Mouse (Mus musculus): Measurements from ENCODE around the gene Arl6ip4. TPM values are rescaled to one million over a fixed set of nuclear protein-coding genes. Genes with fewer than 3 reads are reported as not detected.

The Arl6ip4 gene
- polyA plus RNA-seq, 1 experiment from 2014 or later, result 81.1 TPM

DNA sequence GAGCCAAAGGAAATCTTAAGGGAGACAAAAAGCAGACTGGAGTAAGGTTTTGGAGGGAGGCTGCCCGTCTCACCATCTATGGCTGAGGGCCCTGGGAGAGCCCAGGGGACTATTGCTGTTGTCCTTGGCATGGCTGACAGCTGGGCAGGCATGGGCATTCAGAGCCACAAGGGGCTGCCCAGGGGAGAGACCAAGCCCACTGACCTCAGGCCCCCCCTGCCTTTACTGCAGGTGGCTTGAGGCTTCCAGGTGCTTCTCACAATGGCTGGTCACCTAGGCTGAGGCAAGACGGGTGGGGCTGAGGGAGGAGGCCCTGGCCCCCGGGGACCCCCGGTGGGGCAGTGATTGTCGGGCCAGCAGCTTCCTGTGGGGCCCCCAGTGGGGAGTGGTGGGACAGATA, 3.3 kb downstream of the Arl6ip4 start:
- Histone ChIP-seq H3K4me1 (ENCODE audit: control insufficient read depth, insufficient read depth, low read depth, low read length) (peaks cover 16% of the 10 kb centered on the region), H3K9ac (ENCODE audit: low read depth, low read length) (no peak overlapping the region), H3K9me3 (ENCODE audit: control insufficient read depth, low read length) (no peaks in the 10 kb centered on the region), H3K36me3 (ENCODE audit: control insufficient read depth, insufficient read depth, low read length) (peaks cover 37% of the 10 kb centered on the region), H3K27me3 (replicated peaks; ENCODE audit: control insufficient read depth, insufficient read depth, low read length) (no peaks in the 10 kb centered on the region), H3K27ac (ENCODE audit: low read depth, low read length) (no peak overlapping the region), H3K4me3 (ENCODE audit: low read length) (no peak overlapping the region), H3K4me2 (ENCODE audit: low read length) (no peak overlapping the region)
- 85% methylated on average over 5 of the region's 5 CpGs for WGBS
- ATAC-seq, result no peak

DNA sequence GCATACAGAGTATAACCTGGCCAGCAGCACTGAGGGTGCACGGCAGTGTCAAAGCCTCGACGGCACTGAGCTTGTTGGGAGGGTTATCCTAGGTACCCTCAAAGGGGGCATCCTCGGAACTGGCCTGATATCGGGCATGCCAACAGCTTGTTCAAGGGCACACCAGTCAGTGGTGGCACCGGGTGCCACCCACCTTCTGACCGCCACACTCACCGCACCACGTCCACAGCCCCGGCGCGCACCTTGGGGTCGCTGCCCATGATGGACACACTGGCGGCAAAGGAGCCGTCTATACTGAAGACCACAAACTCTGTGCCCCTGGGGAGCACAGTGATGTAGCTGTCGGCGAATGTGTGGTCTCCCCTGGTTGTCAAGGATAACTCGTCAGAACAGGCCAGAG, 6.5 kb downstream of the Arl6ip4 start:
- Histone ChIP-seq H3K9ac (ENCODE audit: low read depth, low read length) (no peak overlapping the region), H3K9me3 (ENCODE audit: control insufficient read depth, low read length) (no peaks in the 10 kb centered on the region), H3K27ac (ENCODE audit: low read depth, low read length) (no peak overlapping the region), H3K4me3 (ENCODE audit: low read length) (no peak overlapping the region), H3K36me3 (ENCODE audit: control insufficient read depth, insufficient read depth, low read length) (peaks cover 40% of the 10 kb centered on the region), H3K27me3 (replicated peaks; ENCODE audit: control insufficient read depth, insufficient read depth, low read length) (no peaks in the 10 kb centered on the region), H3K4me1 (ENCODE audit: control insufficient read depth, insufficient read depth, low read depth, low read length) (peaks cover 2% of the 10 kb centered on the region), H3K4me2 (ENCODE audit: low read length) (no peak overlapping the region)
- WGBS, result 88% methylated on average over 18 of the region's 18 CpGs
- no peak for ATAC-seq

DNA sequence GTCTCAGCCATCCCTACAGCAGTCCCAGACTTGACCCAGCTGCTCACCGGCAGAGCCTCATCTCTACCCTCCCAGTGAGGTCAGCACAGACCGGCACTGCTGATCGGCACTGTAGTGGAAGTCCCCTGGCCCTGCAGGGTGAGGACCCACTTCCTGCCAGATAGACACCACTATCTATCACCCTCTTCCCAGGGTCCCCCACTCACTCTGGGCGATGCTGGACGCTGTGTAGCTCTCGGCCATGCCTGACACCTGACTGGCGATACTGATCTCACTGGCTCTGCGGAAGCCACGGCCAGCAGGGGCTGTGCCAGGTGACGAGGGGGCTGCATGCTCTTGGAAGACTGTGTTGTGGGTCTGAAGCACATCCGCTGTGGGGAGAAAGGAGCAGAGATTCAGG, 9.2 kb downstream of the Arl6ip4 start:
- Histone ChIP-seq H3K9ac (ENCODE audit: low read depth, low read length) (no peak overlapping the region), H3K4me2 (ENCODE audit: low read length) (no peak overlapping the region), H3K9me3 (ENCODE audit: control insufficient read depth, low read length) (no peaks in the 10 kb centered on the region), H3K27ac (ENCODE audit: low read depth, low read length) (no peak overlapping the region), H3K36me3 (ENCODE audit: control insufficient read depth, insufficient read depth, low read length) (peaks cover 50% of the 10 kb centered on the region), H3K4me1 (ENCODE audit: control insufficient read depth, insufficient read depth, low read depth, low read length) (no peaks in the 10 kb centered on the region), H3K4me3 (ENCODE audit: low read length) (no peak overlapping the region), H3K27me3 (replicated peaks; ENCODE audit: control insufficient read depth, insufficient read depth, low read length) (no peaks in the 10 kb centered on the region)
- no peak for ATAC-seq
- WGBS, result 89% methylated on average over 11 of the region's 11 CpGs

DNA sequence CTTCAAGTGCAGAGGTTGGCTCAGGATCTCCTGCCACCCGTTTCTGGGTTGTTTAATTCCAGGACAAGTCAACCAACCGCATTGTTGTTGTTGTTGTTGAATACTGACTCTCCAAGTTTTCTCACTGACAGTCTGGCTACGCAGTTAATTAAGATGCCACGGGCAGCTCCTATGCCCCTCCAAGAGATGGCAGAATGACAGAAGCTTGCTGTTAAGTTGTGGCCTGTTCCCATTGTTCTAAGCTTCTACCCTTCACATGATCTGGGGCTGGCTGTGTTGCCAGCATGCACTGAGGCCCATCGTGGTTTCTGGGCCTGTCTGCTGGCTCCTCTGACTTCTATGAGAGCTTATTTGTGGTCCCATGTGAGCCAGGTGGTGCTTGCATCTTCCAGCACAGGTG, 18.4 kb downstream of the Arl6ip4 start:
- no peaks in the 10 kb centered on the region for H3K9me3 ChIP-seq (ENCODE audit: control insufficient read depth, low read length)
- no peaks in the 10 kb centered on the region for H3K27me3 ChIP-seq (replicated peaks; ENCODE audit: control insufficient read depth, insufficient read depth, low read length)
- ATAC-seq, result peak; percentile 37; the same call in 1 of the 2 replicates
- H3K4me2 ChIP-seq (ENCODE audit: low read length), result no peak overlapping the region
- H3K9ac ChIP-seq (ENCODE audit: low read depth, low read length), result no peak overlapping the region
- peaks cover 24% of the 10 kb centered on the region for H3K36me3 ChIP-seq (ENCODE audit: control insufficient read depth, insufficient read depth, low read length)
- H3K4me3 ChIP-seq (ENCODE audit: low read length), result no peak overlapping the region
- H3K4me1 ChIP-seq (ENCODE audit: control insufficient read depth, insufficient read depth, low read depth, low read length), result no peaks in the 10 kb centered on the region; the same call in 1 of the 2 replicates
- 74% methylated on average over 5 of the region's 5 CpGs for WGBS
- no peak overlapping the region for H3K27ac ChIP-seq (ENCODE audit: low read depth, low read length)

DNA sequence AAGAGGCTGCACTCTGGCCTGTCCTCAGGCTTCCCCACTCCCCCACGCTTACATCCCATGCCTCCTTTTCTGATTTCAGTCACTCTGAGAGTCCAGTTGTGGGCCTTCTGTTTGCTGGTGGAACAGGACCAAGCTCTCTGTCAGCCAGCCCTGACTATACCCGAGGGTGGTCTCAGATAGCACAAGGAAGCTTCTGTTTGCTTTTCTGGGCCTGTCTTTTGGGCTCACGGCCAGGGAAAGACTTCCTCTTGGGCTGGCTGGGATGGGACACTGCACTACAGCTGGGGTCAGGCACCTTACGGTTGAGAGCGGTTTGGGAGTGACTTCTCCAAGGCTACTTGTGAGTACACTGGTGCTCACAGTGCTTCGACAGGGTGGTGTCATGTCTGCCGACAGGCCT, 22.2 kb downstream of the Arl6ip4 start:
- H3K36me3 ChIP-seq (ENCODE audit: control insufficient read depth, insufficient read depth, low read length), result peaks cover 24% of the 10 kb centered on the region
- H3K9me3 ChIP-seq (ENCODE audit: control insufficient read depth, low read length), result no peaks in the 10 kb centered on the region
- H3K27ac ChIP-seq (ENCODE audit: low read depth, low read length), result no peak overlapping the region
- WGBS, result 71% methylated on average over 7 of the region's 7 CpGs
- H3K9ac ChIP-seq (ENCODE audit: low read depth, low read length), result no peak overlapping the region
- no peak overlapping the region for H3K4me3 ChIP-seq (ENCODE audit: low read length)
- peak; percentile 60 for ATAC-seq
- H3K4me1 ChIP-seq (ENCODE audit: control insufficient read depth, insufficient read depth, low read depth, low read length), result no peaks in the 10 kb centered on the region; the same call in 1 of the 2 replicates
- H3K4me2 ChIP-seq (ENCODE audit: low read length), result no peak overlapping the region
- H3K27me3 ChIP-seq (replicated peaks; ENCODE audit: control insufficient read depth, insufficient read depth, low read length), result no peaks in the 10 kb centered on the region

DNA sequence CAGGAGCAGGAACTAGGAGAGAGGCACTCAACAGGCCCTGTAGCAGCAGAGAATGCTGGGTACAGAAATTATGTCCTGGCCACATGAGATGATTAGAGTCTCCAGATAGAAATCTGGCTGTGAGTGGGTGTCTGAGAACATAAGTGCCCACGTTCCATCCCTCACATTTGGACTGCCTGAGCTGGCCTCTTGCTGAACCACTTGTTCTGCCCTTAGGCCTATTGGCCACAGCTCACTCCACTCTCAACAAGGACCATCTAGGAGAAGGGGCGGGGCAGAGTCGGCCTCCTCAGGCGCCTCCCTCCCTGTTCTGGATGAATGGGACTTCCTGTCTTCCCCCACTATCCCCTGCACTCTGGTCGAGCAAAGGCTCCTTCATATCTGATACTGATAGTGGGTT, 33.1 kb downstream of the Arl6ip4 start:
- Histone ChIP-seq H3K4me1 (ENCODE audit: control insufficient read depth, insufficient read depth, low read depth, low read length) (no peaks in the 10 kb centered on the region), H3K9ac (ENCODE audit: low read depth, low read length) (no peak overlapping the region), H3K27me3 (replicated peaks; ENCODE audit: control insufficient read depth, insufficient read depth, low read length) (no peaks in the 10 kb centered on the region), H3K4me2 (ENCODE audit: low read length) (no peak overlapping the region), H3K4me3 (ENCODE audit: low read length) (no peak overlapping the region), H3K9me3 (ENCODE audit: control insufficient read depth, low read length) (no peaks in the 10 kb centered on the region), H3K36me3 (ENCODE audit: control insufficient read depth, insufficient read depth, low read length) (peaks cover 15% of the 10 kb centered on the region), H3K27ac (ENCODE audit: low read depth, low read length) (no peak overlapping the region)
- 67% methylated on average over 5 of the region's 5 CpGs for WGBS
- no peak for ATAC-seq

DNA sequence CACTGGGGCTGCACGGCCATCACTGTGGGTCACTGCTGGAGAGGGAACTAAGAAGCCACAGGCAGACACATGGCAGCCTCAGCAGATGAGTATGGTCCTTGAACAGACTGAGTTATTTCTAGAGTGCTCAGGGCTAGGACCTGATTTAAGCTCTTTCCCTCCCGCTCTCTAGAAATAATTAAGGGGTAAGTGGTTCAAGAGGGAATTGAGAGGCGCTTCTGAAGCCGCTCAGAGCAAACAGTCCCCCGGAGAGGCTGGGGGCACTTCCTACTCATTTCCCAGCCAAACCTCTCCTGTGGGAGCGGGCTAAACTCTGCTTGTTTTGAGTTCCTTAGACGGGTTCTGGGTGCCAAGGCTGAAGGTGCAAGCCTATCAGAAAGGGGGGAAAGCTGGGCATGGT, 35.0 kb downstream of the Arl6ip4 start:
- 82% methylated on average over 7 of the region's 7 CpGs for WGBS
- Histone ChIP-seq H3K4me1 (ENCODE audit: control insufficient read depth, insufficient read depth, low read depth, low read length) (no peaks in the 10 kb centered on the region), H3K9me3 (ENCODE audit: control insufficient read depth, low read length) (no peaks in the 10 kb centered on the region), H3K4me3 (ENCODE audit: low read length) (no peak overlapping the region), H3K4me2 (ENCODE audit: low read length) (no peak overlapping the region), H3K27ac (ENCODE audit: low read depth, low read length) (no peak overlapping the region), H3K36me3 (ENCODE audit: control insufficient read depth, insufficient read depth, low read length) (peaks cover 15% of the 10 kb centered on the region), H3K9ac (ENCODE audit: low read depth, low read length) (no peak overlapping the region), H3K27me3 (replicated peaks; ENCODE audit: control insufficient read depth, insufficient read depth, low read length) (no peaks in the 10 kb centered on the region)
- no peak for ATAC-seq

DNA sequence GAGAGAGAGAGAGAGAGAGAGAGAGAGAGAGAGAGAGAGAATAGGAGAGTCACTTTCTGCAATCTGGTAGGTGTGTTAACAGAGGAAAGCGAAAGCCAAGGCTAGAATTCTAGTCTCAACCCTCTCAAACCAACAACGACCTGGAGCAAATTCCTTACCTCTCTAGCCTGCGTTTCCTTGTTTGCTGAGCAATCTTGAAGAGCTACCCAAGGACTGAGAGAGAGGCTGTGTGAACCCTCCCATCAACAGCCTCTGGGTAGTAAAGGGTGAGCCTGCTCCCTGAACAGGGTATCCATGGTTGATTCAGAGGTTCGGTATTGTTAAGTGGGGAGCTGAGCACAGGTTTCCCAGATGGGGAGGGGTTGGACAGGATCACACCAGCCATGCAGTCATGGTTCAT, 36.8 kb downstream of the Arl6ip4 start:
- Histone ChIP-seq H3K4me2 (ENCODE audit: low read length) (no peak overlapping the region), H3K27me3 (replicated peaks; ENCODE audit: control insufficient read depth, insufficient read depth, low read length) (no peaks in the 10 kb centered on the region), H3K4me1 (ENCODE audit: control insufficient read depth, insufficient read depth, low read depth, low read length) (no peaks in the 10 kb centered on the region), H3K9ac (ENCODE audit: low read depth, low read length) (no peak overlapping the region), H3K27ac (ENCODE audit: low read depth, low read length) (no peak overlapping the region), H3K36me3 (ENCODE audit: control insufficient read depth, insufficient read depth, low read length) (peaks cover 13% of the 10 kb centered on the region), H3K9me3 (ENCODE audit: control insufficient read depth, low read length) (no peaks in the 10 kb centered on the region), H3K4me3 (ENCODE audit: low read length) (no peak overlapping the region)
- 93% methylated on average over 4 of the region's 4 CpGs for WGBS
- no peak for ATAC-seq

DNA sequence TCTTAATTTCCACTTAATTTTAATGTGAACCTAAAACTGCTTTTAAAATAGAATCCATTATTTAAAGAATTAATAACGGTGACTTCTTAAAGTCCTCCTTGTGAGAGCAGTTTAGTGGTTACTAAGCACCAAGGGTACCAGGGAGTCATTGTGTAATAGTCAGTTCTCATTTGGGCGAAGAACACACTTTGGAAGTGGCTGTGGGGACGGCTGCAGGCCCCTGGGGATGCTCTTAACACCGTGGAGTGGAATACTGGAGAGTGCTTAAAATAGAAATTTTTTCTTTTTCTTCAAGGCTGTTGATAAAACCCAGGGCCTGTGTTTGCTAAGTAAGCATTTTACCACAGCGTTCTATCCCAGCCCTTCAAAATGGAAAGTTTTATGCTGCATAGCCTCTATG, 40.1 kb downstream of the Arl6ip4 start:
- 76% methylated on average over 5 of the region's 5 CpGs for WGBS
- no peak overlapping the region for H3K9ac ChIP-seq (ENCODE audit: low read depth, low read length)
- no peaks in the 10 kb centered on the region for H3K4me1 ChIP-seq (ENCODE audit: control insufficient read depth, insufficient read depth, low read depth, low read length)
- H3K36me3 ChIP-seq (ENCODE audit: control insufficient read depth, insufficient read depth, low read length), result peaks cover 12% of the 10 kb centered on the region
- H3K9me3 ChIP-seq (ENCODE audit: control insufficient read depth, low read length), result no peaks in the 10 kb centered on the region
- ATAC-seq, result no peak
- H3K4me3 ChIP-seq (ENCODE audit: low read length), result no peak overlapping the region
- H3K27me3 ChIP-seq (replicated peaks; ENCODE audit: control insufficient read depth, insufficient read depth, low read length), result no peaks in the 10 kb centered on the region
- H3K27ac ChIP-seq (ENCODE audit: low read depth, low read length), result no peak overlapping the region
- no peak overlapping the region for H3K4me2 ChIP-seq (ENCODE audit: low read length)

DNA sequence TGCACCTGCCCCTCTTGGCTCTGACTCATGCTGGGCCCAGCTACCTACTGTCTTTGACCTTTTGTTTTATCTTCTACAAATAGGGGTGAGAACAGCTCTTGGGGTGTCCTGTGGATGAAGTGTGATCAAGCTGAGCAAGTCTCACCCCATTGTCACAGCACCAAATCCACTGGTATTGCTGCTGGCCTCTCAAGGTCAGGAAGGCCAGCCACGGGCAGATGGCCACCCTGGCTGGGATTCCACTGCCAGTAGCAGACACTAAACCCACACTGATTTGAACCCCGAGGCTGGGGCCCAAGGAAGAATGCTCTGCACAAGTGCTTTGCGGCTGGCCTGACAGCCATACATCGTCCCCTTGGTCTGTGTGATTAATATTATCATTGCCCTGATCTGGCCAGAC, 42.4 kb downstream of the Arl6ip4 start:
- Histone ChIP-seq H3K9me3 (ENCODE audit: control insufficient read depth, low read length) (no peaks in the 10 kb centered on the region), H3K9ac (ENCODE audit: low read depth, low read length) (no peak overlapping the region), H3K4me3 (ENCODE audit: low read length) (no peak overlapping the region), H3K4me1 (ENCODE audit: control insufficient read depth, insufficient read depth, low read depth, low read length) (peaks cover 14% of the 10 kb centered on the region), H3K27ac (ENCODE audit: low read depth, low read length) (no peak overlapping the region), H3K27me3 (replicated peaks; ENCODE audit: control insufficient read depth, insufficient read depth, low read length) (no peaks in the 10 kb centered on the region), H3K36me3 (ENCODE audit: control insufficient read depth, insufficient read depth, low read length) (no peaks in the 10 kb centered on the region), H3K4me2 (ENCODE audit: low read length) (no peak overlapping the region)
- WGBS, result 68% methylated on average over 4 of the region's 4 CpGs
- no peak for ATAC-seq
